In genomic region chr5:4186815-4187214, GRCm38 (mm10) we compare ENCODE assay signal across 23 mouse cellular contexts. TPM values are rescaled to one million over a fixed set of nuclear protein-coding genes. Genes with fewer than 3 reads are reported as not detected.
DNase-seq lines count a peak whose midpoint lies in the region; ATAC-seq lines count a peak whose summit lies in the region.
"Had no signal": no experiment of that assay in that cellular context is flagged by ENCODE, and none has a peak within 500 bp of the region (broad histone marks: within the 10 kb centered on the region; RNA-seq: fewer than 3 reads in every experiment).

No protein-coding gene starts in this region.

- no peak overlapping the region for H3K27ac ChIP-seq in hindbrain, embryonic 12.5 days
- H3K27ac ChIP-seq: embryonic facial prominence, embryonic 10.5 days; embryonic facial prominence, embryonic 12.5 days; forebrain, embryonic 13.5 days; forebrain, embryonic 15.5 days had no signal

- peak; percentile 92 for ATAC-seq in granulocyte monocyte progenitor cell, adult 5-6 weeks (replicated peaks; ENCODE audit: poor library complexity, severe bottlenecking)
- peak; percentile 88 for ATAC-seq in megakaryocyte progenitor cell, adult 5-6 weeks (replicated peaks; ENCODE audit: poor library complexity)
- ATAC-seq in hindbrain, embryonic 12.5 days (ENCODE audit: low FRiP score) = no peak
- ATAC-seq: CD4-positive, CD25-positive, alpha-beta regulatory T cell, adult 4 months; forebrain, embryonic 13.5 days; forebrain, embryonic 15.5 days; forebrain, postnatal 0 days had no signal

- no peaks in the 10 kb centered on the region for H3K4me1 ChIP-seq in hindbrain, embryonic 12.5 days
- H3K4me1 ChIP-seq: embryonic facial prominence, embryonic 10.5 days; embryonic facial prominence, embryonic 12.5 days; forebrain, embryonic 13.5 days; forebrain, embryonic 15.5 days had no signal

- no peak overlapping the region for H3K4me2 ChIP-seq in hindbrain, embryonic 12.5 days (replicated peaks)
- H3K4me2 ChIP-seq: embryonic facial prominence, embryonic 12.5 days; forebrain, embryonic 13.5 days; forebrain, embryonic 15.5 days had no signal

- no peak overlapping the region for H3K9ac ChIP-seq in hindbrain, embryonic 12.5 days
- H3K9ac ChIP-seq: embryonic facial prominence, embryonic 12.5 days; forebrain, embryonic 13.5 days; forebrain, embryonic 15.5 days; forebrain, postnatal 0 days had no signal

- no peaks in the 10 kb centered on the region; the same call in none of the 2 replicates for H3K9me3 ChIP-seq in hindbrain, embryonic 12.5 days (replicated peaks)
- H3K9me3 ChIP-seq: embryonic facial prominence, embryonic 10.5 days; embryonic facial prominence, embryonic 12.5 days; forebrain, embryonic 15.5 days; G1E had no signal

- peak; percentile 3 for DNase-seq in MN1 (ENCODE audit: low spot score)
- no peak for DNase-seq in cerebellum, adult 11 months
- DNase-seq in urinary bladder, postnatal 36 days (ENCODE audit: low spot score in 2 of 2) = no peak
- DNase-seq: adrenal gland, adult 2 months; adrenal gland, postnatal 10 days; adrenal gland, postnatal 25 days; B cell, adult 2 months; cerebellum, adult 11-12 months; cerebellum, adult 2 months; cerebellum, adult 9-10 months; cerebellum, postnatal 10 days; cerebellum, postnatal 25 days; forebrain, postnatal 0 days had no signal

- 71% methylated on average over 4 of the region's 4 CpGs for WGBS in hindbrain, embryonic 12.5 days

- H3K36me3 ChIP-seq in hindbrain, embryonic 12.5 days = no peaks in the 10 kb centered on the region
- H3K36me3 ChIP-seq: embryonic facial prominence, embryonic 10.5 days; embryonic facial prominence, embryonic 12.5 days; forebrain, embryonic 15.5 days; G1E had no signal

- H3K4me3 ChIP-seq in hindbrain, embryonic 12.5 days = no peak overlapping the region
- H3K4me3 ChIP-seq: embryonic facial prominence, embryonic 10.5 days; embryonic facial prominence, embryonic 12.5 days; forebrain, embryonic 13.5 days; forebrain, embryonic 15.5 days had no signal

- no peaks in the 10 kb centered on the region for H3K27me3 ChIP-seq in hindbrain, embryonic 12.5 days
- H3K27me3 ChIP-seq: CH12.LX; embryonic facial prominence, embryonic 12.5 days; forebrain, embryonic 13.5 days; forebrain, embryonic 15.5 days had no signal

RNA-seq across cellular contexts. Expression of gene Mterf1b, which starts 5.4 kb away (rescaled TPM):
- total RNA-seq in granulocyte monocyte progenitor cell, adult 5-6 weeks (2014; fragmentation: Nextera tagmentation) = 0.99 and 2.8 TPM in 2 replicates
- 2.7 and 6.5 TPM in 2 replicates for total RNA-seq in granulocyte monocyte progenitor cell, adult 5-6 weeks (2017)
- total RNA-seq in megakaryocyte progenitor cell, adult 5-6 weeks (2015) = 3.7 and 3.9 TPM in 2 replicates
- total RNA-seq in megakaryocyte progenitor cell, adult 5-6 weeks (2017) = 1.4 and 5.0 TPM in 2 replicates
- 2.9 and 4.1 TPM in 2 replicates for polyA plus RNA-seq in hindbrain, embryonic 12.5 days (2016; fragmentation: Nextera tagmentation; extraction: Ambion mirVana)
- polyA plus RNA-seq: adrenal gland, adult 2 months had no signal
